Mouse (Mus musculus): ENCODE results near the gene Acp6. TPM values are rescaled to one million over a fixed set of nuclear protein-coding genes. Genes with fewer than 3 reads are reported as not detected.
"Not testable (repeated sequence)": the region's sequence is repeated elsewhere in the genome, so short reads cannot be mapped to it uniquely, and the experiment has no call there.

The Acp6 gene
- 43.2 and 47.8 TPM in 2 replicates for polyA plus RNA-seq (2012; rRNA removed)

GRCm38 (mm10) chr3:97158611-97159508 lies at the start of gene Acp6:
Gene Acp6 (plus strand): TSS chr3:97158777.
- DNase-seq (ENCODE audit: extremely low spot score in 1 of 2, low spot score in 1 of 2) = peak; percentile 92 to 93

GRCm38 (mm10) chr3:97117511-97117910 lies 41.1 kb upstream of the Acp6 start:
- DNase-seq (ENCODE audit: extremely low spot score in 1 of 2, low spot score in 1 of 2) = no peak

- no peak for DNase-seq (ENCODE audit: extremely low spot score in 1 of 2, low spot score in 1 of 2)
Observed at GRCm38 (mm10) chr3:97118313-97118712, 40.3 kb upstream of the Acp6 start.

GRCm38 (mm10) chr3:97124193-97124592 lies 34.4 kb upstream of the Acp6 start:
- DNase-seq (ENCODE audit: extremely low spot score in 1 of 2, low spot score in 1 of 2) = no peak

- no peak for DNase-seq (ENCODE audit: extremely low spot score in 1 of 2, low spot score in 1 of 2)
Observed at GRCm38 (mm10) chr3:97129410-97129809, 29.2 kb upstream of the Acp6 start.

GRCm38 (mm10) chr3:97137666-97138065 lies 20.9 kb upstream of the Acp6 start:
- not testable (repeated sequence) for DNase-seq (ENCODE audit: extremely low spot score in 1 of 2, low spot score in 1 of 2)

GRCm38 (mm10) chr3:97151092-97151491 lies 7.5 kb upstream of the Acp6 start:
- DNase-seq (ENCODE audit: extremely low spot score in 1 of 2, low spot score in 1 of 2) = no peak

- no peak for DNase-seq (ENCODE audit: extremely low spot score in 1 of 2, low spot score in 1 of 2)
Observed at GRCm38 (mm10) chr3:97156431-97156830, 2.1 kb upstream of the Acp6 start.

- no peak for DNase-seq (ENCODE audit: extremely low spot score in 1 of 2, low spot score in 1 of 2)
Observed at GRCm38 (mm10) chr3:97157308-97157707, 1.3 kb upstream of the Acp6 start.

GRCm38 (mm10) chr3:97157958-97158599 lies 498 bp upstream of the Acp6 start:
- peak; percentile 85 to 99 for DNase-seq (ENCODE audit: extremely low spot score in 1 of 2, low spot score in 1 of 2)

GRCm38 (mm10) chr3:97159509-97159850 lies 903 bp downstream of the Acp6 start:
- no peak for DNase-seq (ENCODE audit: extremely low spot score in 1 of 2, low spot score in 1 of 2)

GRCm38 (mm10) chr3:97159986-97160385 lies 1.4 kb downstream of the Acp6 start:
- DNase-seq (ENCODE audit: extremely low spot score in 1 of 2, low spot score in 1 of 2) = no peak

GRCm38 (mm10) chr3:97160908-97161307 lies 2.3 kb downstream of the Acp6 start:
- DNase-seq (ENCODE audit: extremely low spot score in 1 of 2, low spot score in 1 of 2) = peak in 1 of 2 experiments; percentile 53

- DNase-seq (ENCODE audit: extremely low spot score in 1 of 2, low spot score in 1 of 2) = no peak
Observed at GRCm38 (mm10) chr3:97161773-97162172, 3.2 kb downstream of the Acp6 start.

- DNase-seq (ENCODE audit: extremely low spot score in 1 of 2, low spot score in 1 of 2) = no peak
Observed at GRCm38 (mm10) chr3:97164477-97164876, 5.9 kb downstream of the Acp6 start.

- peak in 1 of 2 experiments; percentile 32 for DNase-seq (ENCODE audit: extremely low spot score in 1 of 2, low spot score in 1 of 2)
Observed at GRCm38 (mm10) chr3:97167126-97167525, 8.5 kb downstream of the Acp6 start.

GRCm38 (mm10) chr3:97171531-97171930 lies 13.0 kb downstream of the Acp6 start:
- no peak for DNase-seq (ENCODE audit: extremely low spot score in 1 of 2, low spot score in 1 of 2)

- DNase-seq (ENCODE audit: extremely low spot score in 1 of 2, low spot score in 1 of 2) = no peak
Observed at GRCm38 (mm10) chr3:97172231-97172630, 13.7 kb downstream of the Acp6 start.

- DNase-seq (ENCODE audit: extremely low spot score in 1 of 2, low spot score in 1 of 2) = no peak
Observed at GRCm38 (mm10) chr3:97172632-97173031, 14.1 kb downstream of the Acp6 start.

- DNase-seq (ENCODE audit: extremely low spot score in 1 of 2, low spot score in 1 of 2) = no peak
Observed at GRCm38 (mm10) chr3:97178885-97179284, 20.3 kb downstream of the Acp6 start.

GRCm38 (mm10) chr3:97180527-97180926 lies 21.9 kb downstream of the Acp6 start:
- no peak for DNase-seq (ENCODE audit: extremely low spot score in 1 of 2, low spot score in 1 of 2)

GRCm38 (mm10) chr3:97183810-97184209 lies 25.2 kb downstream of the Acp6 start:
- DNase-seq (ENCODE audit: extremely low spot score in 1 of 2, low spot score in 1 of 2) = peak in 1 of 2 experiments; percentile 32

Measured in frontal cortex, adult 2 months (tissue).